Mouse (Mus musculus) gastrocnemius, adult 8-10 months (tissue): ENCODE measurements at regions not wholly inside any gene's neighbourhood (a gene's known extent, or its start where the extent isn't known, plus 50 kb on each side); places are given as distances from the start of the nearest gene placed in this dataset.
A peak's percentile ranks its signal among the peaks of the same experiment; 100 is the strongest.
"Not testable (repeated sequence)": the region's sequence is repeated elsewhere in the genome, so short reads cannot be mapped to it uniquely, and the experiment has no call there.

ENCODE experiments used
- DNase-seq, 2 experiments: peaks; one replicate each; pipeline ENCODE4 v3.0.0; 2022; ENCODE audit warnings: low spot score in 2 of 2

DNA sequence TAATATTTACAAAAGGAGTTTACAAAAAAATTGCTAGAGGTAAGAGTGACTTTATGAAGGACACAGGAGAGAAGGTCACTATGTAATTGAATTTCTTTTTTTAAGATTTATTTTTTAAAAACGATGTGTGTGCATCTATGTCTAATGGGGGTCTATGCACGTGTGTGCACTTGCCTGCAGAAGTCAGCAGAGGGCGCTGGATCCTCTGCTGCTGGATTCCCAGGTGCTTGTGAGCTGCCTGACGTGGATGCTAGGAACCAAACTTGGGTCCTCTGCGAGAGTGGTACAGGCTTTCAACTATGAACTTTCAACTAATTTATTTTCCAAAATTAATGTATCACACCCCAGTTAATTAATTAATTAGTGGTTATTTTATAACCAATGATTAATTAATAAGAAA, 85.0 kb downstream of the Glrx3 start:
- no peak for DNase-seq

DNA sequence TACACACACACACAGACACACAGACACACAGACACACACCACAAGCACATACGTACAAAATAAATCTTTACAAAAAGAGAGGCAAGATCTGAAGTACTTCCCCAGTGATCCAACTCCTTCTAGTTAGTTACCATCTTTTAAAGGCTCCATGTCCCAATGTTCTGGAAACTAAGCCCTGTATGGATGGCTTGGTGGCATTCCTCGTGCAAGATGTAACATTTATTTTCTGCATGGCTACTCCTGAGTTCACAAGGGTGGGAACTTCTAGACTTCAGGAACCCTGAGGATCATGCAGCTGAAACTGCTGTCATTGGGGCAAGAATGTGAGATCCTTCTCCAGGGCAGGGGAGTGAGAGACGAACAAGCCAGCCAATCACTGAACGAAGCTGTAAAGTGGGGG, 96.1 kb downstream of the Glrx3 start:
- no peak for DNase-seq

DNA sequence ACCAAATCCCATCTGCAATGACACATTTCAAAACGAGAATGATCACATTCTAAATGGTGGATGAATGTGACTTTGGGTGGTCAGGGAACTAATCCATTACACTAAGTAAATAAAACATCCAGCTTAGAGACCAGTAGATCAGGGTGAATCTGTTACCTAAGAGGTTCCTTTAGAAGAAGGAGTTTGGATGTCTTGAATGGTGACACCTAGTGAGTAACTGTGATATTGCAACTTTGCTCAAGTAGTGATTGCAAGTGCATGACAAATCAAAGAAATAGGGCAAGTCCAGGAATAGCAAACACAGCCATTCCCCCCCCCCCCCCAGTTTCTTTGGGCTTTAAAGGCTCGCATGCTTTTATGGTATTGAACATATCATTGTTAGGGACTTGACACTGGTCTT, 112.6 kb downstream of the Glrx3 start:
- no peak for DNase-seq

DNA sequence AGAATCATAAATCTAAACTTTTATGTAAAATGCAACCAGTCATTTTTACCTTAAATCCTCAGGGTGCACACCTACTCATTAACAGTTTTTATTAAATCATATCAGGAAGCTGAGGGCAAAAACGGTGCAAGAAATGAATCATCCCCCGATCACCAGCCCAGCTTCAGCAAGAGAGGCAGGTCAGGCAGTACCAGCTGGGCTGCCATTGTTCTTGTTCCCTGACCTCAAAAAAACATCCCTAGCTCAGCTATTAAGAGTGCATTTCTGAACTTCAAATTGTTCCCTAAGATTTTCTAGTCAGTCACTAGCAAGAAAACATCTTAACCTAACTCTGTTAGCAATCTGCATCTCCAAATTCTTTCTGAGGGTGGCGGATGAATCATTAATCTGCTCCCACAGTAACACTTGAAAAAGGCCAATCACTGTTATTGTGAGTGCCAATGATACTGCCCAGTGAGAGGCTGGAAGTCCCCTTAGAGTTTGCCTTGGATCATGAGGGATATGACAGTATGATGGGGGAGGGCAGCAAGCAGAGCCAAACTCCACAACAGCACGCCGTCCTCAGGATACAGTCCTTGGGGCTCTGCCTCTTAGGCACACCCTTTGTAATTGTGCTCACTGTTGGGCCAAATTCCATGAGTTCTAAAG, 115.3 kb downstream of the Glrx3 start:
- no peak for DNase-seq

DNA sequence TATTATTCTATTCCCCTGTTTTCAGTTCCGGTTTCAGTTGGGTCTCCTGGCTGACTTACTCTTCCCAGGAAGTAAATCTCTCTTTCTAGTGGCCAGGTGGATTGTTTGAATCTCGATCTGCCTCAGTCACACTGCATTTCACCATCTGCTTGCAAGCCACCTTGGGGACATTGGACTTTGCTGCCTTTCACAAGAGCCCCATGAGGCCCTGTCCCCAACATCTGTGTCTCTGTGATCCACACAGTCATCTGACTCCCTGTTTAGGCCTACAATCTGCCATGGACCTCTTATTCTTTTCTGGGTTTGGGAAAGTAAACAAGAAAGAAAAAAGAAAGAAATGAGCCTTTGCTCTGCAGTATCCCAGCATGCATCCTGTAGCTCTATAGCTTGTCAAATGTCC, 118.1 kb downstream of the Glrx3 start:
- DNase-seq = no peak

DNA sequence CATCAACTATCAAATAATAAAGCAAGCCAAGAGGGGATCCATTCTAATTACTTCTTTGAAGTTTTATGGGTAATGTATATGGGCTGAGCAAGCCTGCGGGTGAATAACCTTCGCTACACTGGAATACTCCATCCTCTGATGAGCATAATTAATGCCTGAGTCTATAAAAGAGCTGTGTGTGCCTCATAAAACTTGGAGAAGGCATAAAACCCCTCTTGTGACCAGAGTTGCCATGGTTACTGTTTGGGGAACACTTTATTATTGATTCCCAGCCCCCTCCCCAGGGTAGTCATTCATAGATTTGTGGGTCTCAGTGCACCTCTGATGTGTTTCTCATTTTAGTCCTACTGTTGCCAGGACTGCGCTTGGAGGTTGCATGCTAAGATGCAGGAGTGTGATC, 120.0 kb downstream of the Glrx3 start:
- no peak for DNase-seq

DNA sequence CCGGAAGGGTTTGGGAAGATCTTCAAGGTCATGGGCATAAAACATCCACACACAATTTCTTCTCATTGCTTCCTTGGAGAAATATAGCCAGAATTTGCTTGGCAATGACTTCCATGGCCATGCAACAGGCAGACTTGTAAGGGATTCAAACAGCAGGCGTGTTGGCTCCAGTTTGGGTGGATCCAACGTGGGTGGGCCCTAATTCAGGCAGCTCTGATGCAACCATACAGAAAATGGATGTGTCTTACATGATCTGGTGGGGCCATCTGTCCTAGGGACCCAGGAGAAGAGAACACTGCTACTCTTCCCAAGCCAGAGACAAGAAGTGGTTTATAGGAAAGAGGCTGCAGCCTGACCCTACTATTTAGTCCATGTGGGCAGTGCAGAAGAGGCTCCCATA, 121.5 kb downstream of the Glrx3 start:
- DNase-seq = no peak

DNA sequence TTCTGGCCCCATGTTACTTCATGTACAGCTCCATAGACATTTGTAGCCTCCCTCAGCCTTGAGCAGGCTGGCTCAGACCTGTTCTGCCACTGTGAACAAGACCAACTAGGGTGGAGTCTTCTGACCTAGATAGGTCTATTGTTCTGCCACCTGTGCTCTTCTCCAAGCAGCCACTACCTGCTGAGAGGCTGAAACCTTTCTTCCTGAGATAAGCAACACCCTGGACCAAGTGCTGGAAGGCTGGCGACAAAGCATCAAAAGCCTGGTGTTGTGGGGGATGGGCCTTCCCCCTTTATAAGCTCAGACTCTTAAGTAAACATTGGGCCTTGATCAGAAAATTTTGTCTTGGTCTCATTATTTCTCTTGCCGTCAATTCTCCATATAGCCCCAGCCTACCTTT, 132.8 kb downstream of the Glrx3 start:
- DNase-seq = no peak

DNA sequence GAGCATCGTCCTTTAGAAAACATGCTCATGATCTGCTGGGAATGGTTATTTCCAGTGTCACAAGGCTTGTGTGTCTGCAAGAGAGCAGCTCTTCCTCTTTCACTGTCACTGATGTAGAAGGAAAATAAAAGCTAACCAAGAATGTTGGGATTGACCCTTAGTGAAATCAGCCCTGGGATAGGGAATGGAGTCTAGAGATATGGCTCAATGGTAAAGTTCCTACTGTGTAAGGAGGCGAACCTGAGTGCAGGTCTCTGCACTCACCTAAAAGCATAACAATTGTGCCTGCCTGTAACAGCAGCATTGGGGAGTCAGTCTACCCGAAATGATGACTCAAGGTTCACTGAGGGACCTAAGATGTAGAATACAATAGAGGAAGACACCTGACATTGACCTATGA, 138.1 kb downstream of the Glrx3 start:
- no peak for DNase-seq

DNA sequence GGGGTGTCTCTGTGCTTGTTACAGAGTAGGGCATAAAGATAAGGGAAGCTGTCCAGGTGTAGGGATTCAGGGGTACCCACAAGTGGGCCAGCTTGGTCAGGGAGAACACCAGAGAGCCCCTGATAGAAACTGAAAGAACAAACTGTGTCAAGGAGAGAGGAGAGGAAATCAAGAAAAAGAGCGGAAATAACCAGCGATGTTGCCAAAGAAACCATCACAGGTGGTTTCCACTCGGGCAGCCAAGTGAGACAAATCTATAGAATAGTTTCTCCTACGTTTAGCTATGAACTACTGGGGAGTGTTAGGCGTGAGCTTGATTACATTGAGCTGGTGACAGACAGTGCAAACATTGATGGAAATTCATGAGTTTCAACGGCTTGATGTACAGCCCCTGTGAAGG, 138.8 kb downstream of the Glrx3 start:
- DNase-seq = no peak

DNA sequence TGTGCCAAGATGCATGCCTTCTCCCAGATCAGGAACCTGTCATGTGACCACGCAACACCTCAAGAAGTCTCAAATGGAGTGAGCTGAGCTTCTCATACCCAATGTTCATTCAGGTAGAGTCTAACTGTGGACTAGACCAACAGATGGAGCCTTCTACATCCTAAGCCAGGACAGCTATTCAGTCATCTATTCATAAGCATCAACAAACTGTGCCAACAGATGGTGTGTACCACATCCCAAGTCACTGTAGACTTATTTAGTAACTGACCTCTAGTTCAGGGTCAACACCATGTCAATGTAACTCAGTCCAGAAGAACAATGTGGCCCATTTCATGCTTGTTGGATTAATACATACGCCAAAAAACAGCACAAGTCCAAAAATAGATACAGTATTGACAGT, 146.1 kb downstream of the Glrx3 start:
- DNase-seq = no peak

DNA sequence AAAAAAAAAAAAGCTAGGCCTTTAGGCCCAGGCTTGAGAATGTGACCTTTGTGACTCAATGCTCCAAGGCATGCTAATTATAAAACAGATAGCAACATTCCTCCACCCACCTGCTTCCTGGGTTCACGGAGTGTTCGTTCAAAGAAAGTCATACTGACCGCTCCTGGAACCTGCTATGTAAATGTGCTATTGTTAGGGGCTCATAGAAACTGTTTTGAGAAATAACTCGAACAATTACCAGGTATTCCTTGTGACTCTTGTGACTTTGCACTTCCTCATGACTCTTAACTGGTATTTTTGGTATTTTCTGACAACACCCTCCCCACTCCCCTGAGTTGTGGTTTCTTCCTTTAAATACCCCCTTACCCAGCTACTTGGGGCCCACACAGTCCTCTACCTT, 147.5 kb downstream of the Glrx3 start:
- DNase-seq = not testable (repeated sequence)

DNA sequence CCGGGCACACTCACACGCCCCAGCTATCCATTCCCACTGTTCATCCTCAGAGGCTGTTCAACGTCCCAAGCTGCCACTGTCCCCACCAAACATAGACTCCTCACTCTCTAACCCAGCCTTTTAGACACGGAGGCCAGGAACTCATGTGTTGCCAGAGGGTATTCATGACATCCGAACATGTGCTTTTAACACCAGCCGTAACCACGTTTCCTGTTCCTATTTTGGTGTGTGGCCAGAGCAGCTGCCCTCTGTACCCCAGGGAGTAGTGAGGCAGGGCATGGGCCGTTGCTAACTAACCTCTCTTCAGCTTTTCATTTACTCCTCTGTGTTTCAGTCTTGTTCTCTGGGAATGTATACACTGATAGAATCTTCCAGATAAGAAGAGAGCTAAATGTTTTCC, 156.2 kb downstream of the Glrx3 start:
- DNase-seq = peak in 1 of 2 experiments; percentile 9

DNA sequence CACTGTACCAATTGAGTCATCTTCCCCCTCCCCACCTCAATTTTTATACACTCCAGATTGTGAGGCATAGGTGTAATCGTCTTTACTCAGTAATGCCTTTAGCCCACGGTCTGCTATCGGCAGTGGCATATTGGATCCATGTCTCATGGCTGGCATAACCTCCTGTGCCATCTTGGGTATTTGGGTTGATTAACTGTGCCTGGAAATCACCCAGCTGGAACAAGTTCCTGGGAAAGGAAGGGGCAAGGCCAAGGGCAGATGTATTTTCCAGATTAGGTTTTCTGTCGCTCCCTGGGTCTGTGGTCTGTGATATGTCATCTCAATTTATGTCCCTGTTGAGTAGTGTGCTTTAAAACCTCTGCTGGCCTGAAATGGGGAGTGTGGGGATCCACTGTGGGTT, 158.2 kb downstream of the Glrx3 start:
- DNase-seq = no peak

DNA sequence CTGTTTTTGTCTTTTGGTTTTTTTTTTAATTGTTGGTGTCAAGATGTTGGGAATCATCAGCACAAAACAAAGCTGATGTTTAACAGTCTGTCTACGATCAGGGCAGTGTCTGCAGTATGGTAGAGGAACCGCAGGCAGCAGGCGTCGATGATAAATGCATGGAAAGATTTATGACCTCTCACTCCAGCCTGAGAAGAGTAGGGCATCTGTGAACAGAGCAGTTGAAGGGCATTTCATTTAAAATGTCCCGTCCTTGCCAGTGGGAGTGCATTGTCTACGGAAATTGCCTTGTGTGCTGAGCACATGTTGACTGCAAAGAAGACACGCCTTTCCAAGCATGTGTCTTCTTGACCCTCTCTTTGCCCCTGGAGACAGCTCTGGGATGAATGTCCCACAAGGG, 158.7 kb downstream of the Glrx3 start:
- DNase-seq = no peak

DNA sequence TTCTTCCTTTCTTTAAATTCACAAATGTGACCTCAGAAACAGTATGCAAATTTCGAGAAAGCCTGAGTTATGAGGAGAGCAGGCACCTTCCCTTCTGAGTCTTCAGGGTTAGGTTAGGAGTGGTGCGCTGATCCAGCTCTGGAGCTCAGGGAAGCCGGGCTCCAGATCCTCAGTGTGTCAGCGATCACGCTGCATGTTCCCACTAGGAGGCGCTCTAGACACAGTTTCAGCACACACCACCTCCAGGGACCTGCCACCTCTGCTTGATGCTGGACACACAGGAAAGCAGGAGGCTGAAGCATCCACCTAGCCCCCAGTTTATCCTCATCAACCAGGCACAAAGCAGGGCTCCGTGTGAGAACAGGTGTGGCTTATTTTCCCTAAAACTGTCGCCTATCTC, 165.6 kb downstream of the Glrx3 start:
- peak; percentile 20 to 35 for DNase-seq

DNA sequence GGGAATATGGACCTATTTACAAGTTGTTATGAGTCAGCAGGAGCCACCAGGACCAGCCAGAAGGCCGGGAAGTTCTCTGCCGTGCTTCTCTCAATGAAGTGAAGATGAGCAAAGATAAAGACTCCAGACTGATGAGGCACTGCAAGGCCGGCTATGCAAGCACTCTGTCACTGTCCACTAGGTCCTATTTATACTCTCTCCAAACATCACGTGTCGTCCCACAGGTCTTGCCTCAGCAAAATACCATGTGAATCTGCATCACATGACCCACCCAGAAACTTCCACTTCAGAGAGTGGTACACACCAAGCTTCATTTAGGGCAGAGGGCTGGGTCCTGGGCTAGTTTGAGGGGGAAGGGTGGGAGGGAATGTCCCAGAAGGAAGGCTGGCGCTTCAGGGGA, 172.3 kb downstream of the Glrx3 start:
- DNase-seq = no peak

DNA sequence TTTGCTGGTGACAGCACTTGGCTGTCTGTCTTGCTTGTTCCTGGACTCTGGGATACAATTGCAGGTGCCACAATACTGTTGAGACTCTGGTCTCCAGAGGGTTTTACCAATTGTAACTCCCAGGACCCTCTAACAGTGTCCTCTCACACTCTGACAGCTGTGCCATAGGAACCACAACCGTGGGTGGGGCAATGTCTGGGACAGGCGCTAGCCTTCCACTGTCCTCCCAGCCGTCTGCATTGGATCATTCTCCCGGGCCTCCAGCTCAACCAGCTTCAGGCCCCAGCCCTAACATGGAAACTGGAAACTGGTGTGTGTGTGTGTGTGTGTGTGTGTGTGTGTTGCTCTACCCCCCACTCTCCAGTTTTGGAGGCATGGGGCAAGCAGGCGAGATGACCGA, 173.9 kb downstream of the Glrx3 start:
- no peak for DNase-seq

DNA sequence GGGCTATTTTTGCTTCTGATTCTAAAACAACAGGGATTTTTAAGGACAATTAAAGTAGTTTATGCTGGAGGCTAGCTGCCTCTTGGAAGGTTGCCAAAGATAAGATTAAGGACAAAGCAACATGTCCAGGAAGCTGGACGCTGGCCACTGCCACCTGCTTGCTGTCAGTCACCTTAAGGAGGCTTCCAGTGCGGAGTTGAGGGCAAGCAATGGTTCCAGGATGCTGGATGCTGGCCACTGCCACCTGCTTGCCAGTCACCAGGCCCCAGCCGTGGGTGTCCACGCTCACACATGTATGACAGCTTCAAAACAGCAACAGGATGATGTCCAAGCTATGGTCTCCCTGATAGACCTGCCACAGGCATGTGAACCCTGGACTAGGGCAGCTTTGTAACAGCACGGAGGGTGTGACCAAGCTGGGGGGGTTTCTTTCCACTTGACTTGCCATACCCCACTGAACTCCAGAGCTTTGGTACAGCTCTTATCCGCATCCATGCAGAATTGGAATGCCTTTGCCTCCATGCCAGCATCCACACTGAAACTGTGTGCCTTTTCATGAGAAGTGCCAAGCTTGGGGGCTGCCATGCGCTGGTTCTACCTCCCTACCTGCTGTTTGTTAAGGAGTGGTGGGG, 174.6 kb downstream of the Glrx3 start:
- DNase-seq = no peak

DNA sequence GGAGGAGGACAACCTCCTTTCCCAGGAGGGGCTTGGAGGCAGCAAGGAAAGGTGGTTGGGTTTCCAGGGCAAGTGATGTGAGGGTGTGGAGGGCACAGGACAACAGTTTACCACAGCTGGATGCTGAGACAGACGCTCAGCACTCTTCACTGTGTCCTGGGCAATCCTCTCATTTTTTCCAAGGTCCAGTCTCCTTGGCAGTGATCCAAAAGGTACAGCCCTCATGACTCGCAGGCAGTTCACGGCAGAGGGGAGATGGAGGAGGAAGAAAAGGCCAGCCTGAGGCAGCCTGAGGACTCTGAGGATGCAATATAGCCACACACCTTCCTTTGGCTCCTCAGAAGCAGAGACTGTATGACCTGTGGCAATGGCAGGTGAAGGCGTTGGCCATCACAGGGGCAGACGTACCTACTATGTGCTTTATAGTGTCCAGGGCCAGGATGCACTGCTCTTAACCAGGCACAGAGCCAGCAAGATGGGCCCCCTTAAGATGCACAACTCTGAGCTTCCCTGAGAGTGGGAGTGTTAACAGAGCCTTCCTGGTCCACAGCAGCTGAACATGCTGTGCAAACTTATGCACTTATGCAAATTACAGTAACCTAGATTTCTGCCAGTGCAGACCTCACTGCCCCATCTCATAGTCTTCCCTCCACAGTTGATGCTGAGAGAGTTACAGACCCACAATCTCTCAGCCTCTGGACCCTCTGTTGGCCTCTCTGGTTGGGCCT, 181.2 kb downstream of the Glrx3 start:
- no peak for DNase-seq

DNA sequence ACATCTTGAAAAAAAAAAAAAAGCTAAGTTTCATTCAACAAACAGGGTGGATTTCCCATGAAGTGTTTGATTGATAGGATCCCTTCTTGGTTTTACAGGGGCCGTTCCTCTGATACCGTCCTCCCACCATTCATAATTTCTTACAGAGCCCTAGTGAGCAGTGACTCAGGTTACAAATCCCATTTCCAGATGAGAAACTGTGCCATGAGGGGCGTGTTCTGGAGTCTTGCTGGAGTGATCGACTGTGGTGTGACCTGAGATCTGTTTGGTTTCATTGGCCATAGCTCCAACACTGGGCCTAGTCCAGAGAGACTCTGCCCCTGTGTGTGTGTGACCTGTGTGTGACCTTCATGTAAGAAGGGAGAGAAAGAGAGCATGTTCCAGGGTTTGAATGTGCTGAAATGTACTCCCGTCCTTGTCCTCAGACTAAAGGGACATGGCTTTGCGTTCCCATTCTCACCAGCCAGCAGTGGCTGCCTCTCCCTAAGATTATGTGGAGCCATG, 181.9 kb downstream of the Glrx3 start:
- no peak for DNase-seq

DNA sequence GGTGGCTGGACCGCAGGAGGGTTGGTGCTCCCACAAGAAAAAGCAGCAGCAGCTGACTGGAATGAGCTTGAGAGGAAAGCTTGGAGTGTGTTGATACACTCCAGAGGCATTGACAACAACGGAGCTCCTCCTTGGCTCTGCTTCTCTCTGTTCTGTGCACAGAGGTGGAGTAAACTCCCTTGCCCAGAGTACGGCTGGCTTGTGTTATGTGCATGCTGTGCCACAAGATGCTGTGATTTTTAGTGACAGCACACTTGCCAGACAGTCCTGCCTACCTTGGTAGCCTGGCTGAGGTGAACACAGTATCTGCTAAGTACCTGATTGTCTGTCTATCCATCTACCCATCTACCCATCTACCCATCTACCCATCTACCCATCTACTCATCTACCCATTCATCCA, 190.9 kb downstream of the Glrx3 start:
- DNase-seq = no peak

DNA sequence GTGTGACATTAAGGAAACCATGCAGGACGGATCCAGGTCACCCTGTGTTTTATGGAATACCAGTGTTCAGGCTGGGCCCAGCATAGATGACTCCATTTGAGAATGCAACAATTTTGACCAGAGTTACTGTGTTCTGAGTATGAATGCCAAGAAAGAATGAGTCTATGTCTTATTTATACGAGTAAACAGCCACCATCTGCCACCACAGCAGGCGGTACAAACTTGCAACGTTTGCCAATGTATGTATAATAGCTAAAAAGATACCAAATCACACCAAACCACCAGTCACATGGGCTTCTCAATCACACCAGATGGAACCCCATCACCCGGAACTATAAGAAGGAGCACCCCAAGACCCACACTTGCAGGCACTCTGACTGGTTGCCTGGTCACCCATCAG, 192.1 kb downstream of the Glrx3 start:
- DNase-seq = no peak
